Mouse (Mus musculus): Measurements from ENCODE around the gene Tnfsf11.
A peak's percentile ranks its signal among the peaks of the same experiment; 100 is the strongest.

Tnfsf11 gene

GRCm38 (mm10) chr14:78287906-78288800 lies 19.7 kb downstream of the Tnfsf11 start:
- DNase-seq: peak; percentile 4

GRCm38 (mm10) chr14:78286011-78286548 lies 21.8 kb downstream of the Tnfsf11 start:
- DNase-seq: no peak

GRCm38 (mm10) chr14:78282490-78282889 lies 25.4 kb downstream of the Tnfsf11 start:
- DNase-seq: no peak

GRCm38 (mm10) chr14:78276395-78276930 lies 31.4 kb downstream of the Tnfsf11 start:
- no peak for DNase-seq

GRCm38 (mm10) chr14:78274851-78275250 lies 33.0 kb downstream of the Tnfsf11 start:
- DNase-seq: no peak

- DNase-seq: no peak
Measured at GRCm38 (mm10) chr14:78274146-78274545, 33.7 kb downstream of the Tnfsf11 start.

- peak; percentile 4 for DNase-seq
Measured at GRCm38 (mm10) chr14:78273571-78273970, 34.3 kb downstream of the Tnfsf11 start.

GRCm38 (mm10) chr14:78264876-78265275 lies 43.0 kb downstream of the Tnfsf11 start:
- DNase-seq: no peak

GRCm38 (mm10) chr14:78262596-78262995 lies 45.2 kb downstream of the Tnfsf11 start:
- no peak for DNase-seq

GRCm38 (mm10) chr14:78261246-78261645 lies 46.6 kb downstream of the Tnfsf11 start:
- DNase-seq: no peak

GRCm38 (mm10) chr14:78254017-78254416 lies 53.8 kb downstream of the Tnfsf11 start:
- DNase-seq: no peak

- DNase-seq: no peak
Measured at GRCm38 (mm10) chr14:78246601-78247000, 61.2 kb downstream of the Tnfsf11 start.

- no peak for DNase-seq
Measured at GRCm38 (mm10) chr14:78244811-78245210, 63.0 kb downstream of the Tnfsf11 start.

GRCm38 (mm10) chr14:78239346-78239745 lies 68.5 kb downstream of the Tnfsf11 start:
- DNase-seq: no peak

- DNase-seq: no peak
Measured at GRCm38 (mm10) chr14:78237238-78237637, 70.6 kb downstream of the Tnfsf11 start.

- no peak for DNase-seq
Measured at GRCm38 (mm10) chr14:78236144-78236543, 71.7 kb downstream of the Tnfsf11 start.

GRCm38 (mm10) chr14:78235296-78235695 lies 72.5 kb downstream of the Tnfsf11 start:
- DNase-seq: no peak

- DNase-seq: no peak
Measured at GRCm38 (mm10) chr14:78229012-78229411, 78.8 kb downstream of the Tnfsf11 start.
